Mouse (Mus musculus) lung, postnatal 25 days (tissue): Measurements from ENCODE around the gene Atp6v1g2.

ENCODE experiments used
- DNase-seq: peaks from one replicate; pipeline ENCODE4 v3.0.0; 2022; ENCODE audit warnings: low spot score

Atp6v1g2 gene

DNA sequence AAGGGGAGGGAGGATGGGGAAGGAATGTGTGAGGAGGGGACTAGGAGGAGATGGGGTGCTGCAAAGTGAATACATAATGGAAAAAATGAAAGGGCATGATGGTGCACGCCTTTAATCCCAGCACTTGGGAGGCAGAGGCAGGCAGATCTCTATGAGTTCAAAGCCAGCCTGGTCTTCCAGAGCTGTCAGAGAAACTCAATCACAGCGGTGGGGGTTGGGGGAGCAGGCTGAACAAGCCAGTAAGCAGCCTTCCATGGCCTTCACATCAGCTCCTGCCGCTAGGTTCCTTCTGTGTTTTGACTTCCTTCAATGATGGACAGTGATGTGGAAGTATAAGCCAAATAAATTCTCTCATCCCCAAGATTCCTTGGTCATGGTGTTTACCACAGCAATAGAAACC is 21.8 kb downstream of the Atp6v1g2 start:
- DNase-seq, result no peak

DNA sequence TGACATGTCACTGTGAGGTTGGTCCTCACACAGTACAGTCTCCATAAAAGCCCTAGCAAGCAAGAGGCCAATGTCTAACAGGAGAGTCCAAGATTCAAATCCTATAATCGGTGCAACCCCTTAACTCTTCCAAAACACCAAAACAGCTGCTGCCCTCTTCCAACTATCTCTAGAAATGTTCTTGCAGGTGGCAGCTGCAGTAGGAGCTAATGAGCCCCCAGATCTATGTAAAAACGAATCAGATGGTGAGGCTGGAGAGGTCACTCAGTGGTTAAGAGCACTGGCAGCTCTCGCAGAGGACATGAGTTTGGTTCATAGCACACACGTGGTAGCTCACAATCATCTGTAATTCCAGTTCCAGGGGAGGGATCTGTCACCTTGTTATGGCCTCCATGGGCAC is 22.2 kb downstream of the Atp6v1g2 start:
- no peak for DNase-seq

DNA sequence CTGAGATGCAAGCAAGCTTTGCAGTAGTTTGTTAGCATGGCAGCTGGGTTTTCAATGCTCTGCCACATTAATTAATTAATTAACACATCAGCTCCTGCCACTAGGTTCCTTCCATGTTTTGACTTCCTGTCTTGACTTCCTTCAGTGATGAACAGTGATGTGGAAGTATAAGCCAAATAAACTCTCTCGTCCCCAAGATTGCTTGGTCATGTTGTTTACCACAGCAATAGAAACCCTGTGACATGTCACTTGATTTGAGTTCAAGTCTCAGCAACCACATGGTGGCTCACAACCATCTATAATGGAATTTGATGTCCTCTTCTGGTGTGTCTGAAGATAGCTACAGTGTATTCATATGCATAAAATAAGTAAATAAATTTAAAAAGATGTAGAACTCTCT is 23.9 kb downstream of the Atp6v1g2 start:
- no peak for DNase-seq

- peak; percentile 96 for DNase-seq
Observed at GRCm38 (mm10) chr17:35257824-35258491, 24.5 kb downstream of the Atp6v1g2 start.

- peak; percentile 91 for DNase-seq
Observed at GRCm38 (mm10) chr17:35258492-35259478, 25.3 kb downstream of the Atp6v1g2 start.

GRCm38 (mm10) chr17:35259621-35260020 is 26.2 kb downstream of the Atp6v1g2 start:
- DNase-seq, result no peak

GRCm38 (mm10) chr17:35261651-35262050 is 28.2 kb downstream of the Atp6v1g2 start:
- DNase-seq, result no peak

GRCm38 (mm10) chr17:35262664-35263522 is 29.4 kb downstream of the Atp6v1g2 start, which contains the start of gene H2-D1:
Gene H2-D1, plus strand, starts transcription at chr17:35262730.
- peak; percentile 99 for DNase-seq

DNA sequence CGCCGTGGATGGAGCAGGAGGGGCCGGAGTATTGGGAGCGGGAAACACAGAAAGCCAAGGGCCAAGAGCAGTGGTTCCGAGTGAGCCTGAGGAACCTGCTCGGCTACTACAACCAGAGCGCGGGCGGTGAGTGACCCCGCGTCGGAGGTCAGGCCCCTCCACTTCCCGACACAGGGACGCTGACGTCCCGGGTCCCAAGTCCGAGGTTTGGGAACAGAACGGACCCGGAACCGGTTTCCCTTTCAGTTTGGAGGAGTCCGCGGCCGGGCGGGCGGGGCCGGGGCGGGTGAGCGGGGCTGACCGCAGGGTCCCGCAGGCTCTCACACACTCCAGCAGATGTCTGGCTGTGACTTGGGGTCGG is 30.0 kb downstream of the Atp6v1g2 start:
- DNase-seq, result no peak

- DNase-seq, result no peak
Observed at GRCm38 (mm10) chr17:35267399-35268086, 34.1 kb downstream of the Atp6v1g2 start.

- DNase-seq, result no peak
Observed at GRCm38 (mm10) chr17:35269653-35270347, 36.3 kb downstream of the Atp6v1g2 start.

GRCm38 (mm10) chr17:35272249-35272648 is 38.8 kb downstream of the Atp6v1g2 start:
- no peak for DNase-seq

DNA sequence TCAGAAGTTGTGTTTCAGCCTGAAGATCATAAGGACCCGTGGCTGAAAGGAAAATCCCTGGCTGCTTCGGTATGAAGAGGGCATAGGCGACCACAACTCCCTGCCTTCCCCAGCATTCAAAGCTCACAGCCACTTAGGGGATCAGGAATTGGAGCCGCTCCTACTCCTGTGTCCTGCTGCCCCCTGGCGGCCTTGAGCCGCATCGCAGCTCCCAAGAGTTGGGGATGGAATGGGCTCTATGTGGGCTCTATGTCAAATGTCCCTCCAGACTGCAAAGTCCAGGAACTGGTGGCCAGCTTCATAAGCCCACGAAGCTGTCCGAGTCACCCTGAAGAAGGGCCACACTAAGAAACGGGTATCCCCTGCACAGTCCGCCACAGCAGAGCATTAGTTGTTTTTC is 41.3 kb downstream of the Atp6v1g2 start:
- DNase-seq, result peak; percentile 89

- DNase-seq, result no peak
Observed at GRCm38 (mm10) chr17:35276304-35276864, 42.9 kb downstream of the Atp6v1g2 start.

- no peak for DNase-seq
Observed at GRCm38 (mm10) chr17:35278049-35278448, 44.6 kb downstream of the Atp6v1g2 start.

GRCm38 (mm10) chr17:35278957-35279688 is 45.7 kb downstream of the Atp6v1g2 start:
- DNase-seq, result no peak

DNA sequence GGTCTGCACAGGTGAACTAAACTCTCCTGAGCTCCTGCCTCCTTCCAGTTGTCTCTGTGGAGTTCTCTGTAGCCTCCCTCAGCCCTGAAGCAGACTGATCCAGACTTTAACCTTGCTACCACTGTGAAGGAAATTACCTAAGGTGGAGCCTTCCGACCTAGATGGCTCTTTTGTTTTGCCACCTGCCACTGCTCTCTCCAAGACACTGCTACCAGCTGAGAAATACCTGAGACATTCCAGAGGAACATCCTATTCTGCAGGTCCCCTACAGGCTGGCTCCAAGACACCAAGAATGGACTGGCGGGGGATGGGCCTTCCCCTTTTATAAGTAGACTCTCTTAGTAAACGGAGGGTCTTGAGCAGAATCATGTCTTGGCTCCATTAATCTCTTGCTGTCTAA is 46.8 kb downstream of the Atp6v1g2 start:
- no peak for DNase-seq

- DNase-seq, result no peak
Observed at GRCm38 (mm10) chr17:35285431-35285830, 52.0 kb downstream of the Atp6v1g2 start.
